Mouse (Mus musculus) ovary, postnatal 14 days (tissue): ENCODE measurements around the gene Dbn1.

Experiments
- DNase-seq: peaks from one replicate; pipeline ENCODE4 v3.0.0; 2022; ENCODE audit warnings: low spot score

Gene Dbn1

GRCm38 (mm10) chr13:55487578-55488498 is at the start of gene Dbn1:
Dbn1 (minus strand) TSS chr13:55488111.
- no peak for DNase-seq

GRCm38 (mm10) chr13:55536194-55537175 is 48.6 kb upstream of the Dbn1 start, which contains the start of gene Ddx41:
Ddx41 (minus strand) TSS chr13:55536658.
- DNase-seq = peak; percentile 100

DNA sequence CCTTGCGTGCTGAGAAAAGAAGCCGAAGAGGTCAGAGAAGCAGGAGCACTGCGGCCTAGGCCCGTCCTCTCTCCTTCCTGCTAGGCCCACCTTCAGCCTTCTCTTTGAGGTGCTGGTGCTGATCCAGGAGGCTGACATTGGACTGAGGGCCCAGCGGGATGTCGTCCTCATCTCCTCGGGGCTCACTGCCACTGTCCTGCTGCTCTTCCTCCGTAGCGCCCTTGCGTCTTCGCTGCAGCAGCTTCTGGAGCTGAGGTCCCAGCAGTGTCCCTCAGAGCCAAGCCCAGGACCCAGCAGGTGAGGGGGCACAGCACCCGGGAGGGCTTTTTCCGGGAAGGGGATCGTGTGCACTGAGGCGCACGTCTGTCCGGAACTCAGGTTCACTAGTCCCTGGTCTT is 47.9 kb upstream of the Dbn1 start:
- no peak for DNase-seq

GRCm38 (mm10) chr13:55535191-55535590 is 47.3 kb upstream of the Dbn1 start:
- no peak for DNase-seq

DNA sequence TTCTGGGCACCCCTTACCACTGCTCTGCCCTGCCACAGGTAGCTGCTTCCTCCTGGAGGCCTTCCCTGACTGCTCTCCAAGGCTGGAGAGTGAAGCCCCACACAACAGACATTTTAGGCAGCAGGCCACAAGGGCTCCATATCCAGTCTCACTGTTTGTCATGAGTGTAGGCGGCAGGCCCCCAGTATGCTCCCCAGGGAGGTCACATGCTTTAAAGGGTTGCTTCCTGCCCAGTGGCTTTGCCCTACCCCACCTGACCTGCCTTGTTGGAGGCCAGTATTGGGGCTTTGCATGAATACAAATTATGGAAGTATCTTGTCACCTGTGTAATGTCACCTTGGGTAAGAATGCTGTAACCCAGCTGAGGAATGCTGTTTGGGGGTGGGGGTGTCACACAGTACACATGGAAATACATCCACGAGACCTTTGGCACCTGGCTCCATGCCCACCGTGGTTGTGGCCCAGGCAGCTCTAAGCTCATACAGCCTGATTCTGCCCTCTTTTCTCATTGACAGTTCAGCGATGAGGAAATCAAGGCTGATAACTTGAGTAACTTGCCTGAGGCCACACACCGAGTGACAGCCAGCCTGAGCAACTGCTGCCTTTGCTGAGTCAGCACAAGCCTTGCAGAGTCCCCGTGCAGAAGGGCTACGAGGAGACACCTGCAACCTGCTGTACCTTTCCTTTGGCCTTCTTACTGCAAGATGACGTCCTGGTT is 41.4 kb upstream of the Dbn1 start, which contains the start of gene Dok3:
TSS of gene Dok3 (minus strand) at position 99 of the 718 bp plus-strand sequence.
- no peak for DNase-seq

GRCm38 (mm10) chr13:55527834-55528772 is 40.2 kb upstream of the Dbn1 start:
- DNase-seq = no peak

GRCm38 (mm10) chr13:55527212-55527611 is 39.3 kb upstream of the Dbn1 start:
- no peak for DNase-seq

DNA sequence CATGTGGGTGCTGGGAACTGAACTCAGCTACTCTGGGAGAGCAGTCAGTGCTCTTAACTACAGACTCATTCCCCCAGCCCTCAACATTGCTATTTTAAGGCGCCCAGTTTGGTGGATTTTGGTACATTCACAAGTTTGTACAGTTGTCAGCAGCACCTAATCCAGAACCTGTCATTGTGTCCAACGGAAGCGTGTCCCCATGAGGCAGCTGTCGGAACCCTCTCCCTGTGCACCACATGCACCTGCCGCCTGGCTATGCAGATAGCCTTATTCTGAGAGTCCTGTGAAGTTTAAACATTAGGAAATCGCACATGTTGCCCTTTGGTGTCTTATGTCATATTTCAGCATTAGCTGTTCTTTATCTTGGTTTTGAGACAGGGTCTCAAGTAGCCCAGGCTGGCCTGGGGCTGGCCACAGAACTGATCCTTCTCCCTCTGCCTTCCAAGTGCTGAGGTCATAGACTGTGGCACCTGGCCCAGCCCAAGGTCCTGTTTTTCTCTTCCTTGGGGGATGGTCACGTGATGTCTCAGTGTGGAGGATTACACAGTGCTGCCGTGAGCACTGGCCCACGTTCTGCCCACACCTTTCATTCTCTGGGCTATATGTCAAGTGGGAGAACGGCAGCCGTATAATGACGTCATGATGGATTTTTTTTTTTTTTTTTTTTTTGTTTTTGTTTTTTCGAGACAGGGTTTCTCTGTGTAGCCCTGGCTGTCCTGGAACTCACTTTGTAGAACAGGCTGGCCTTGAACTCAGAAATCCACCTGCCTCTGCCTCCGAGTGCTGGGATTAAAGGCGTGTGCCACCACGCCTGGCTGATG is 38.0 kb upstream of the Dbn1 start:
- DNase-seq = no peak

GRCm38 (mm10) chr13:55523951-55524600 is 36.2 kb upstream of the Dbn1 start:
- DNase-seq = no peak

- no peak for DNase-seq
Observed at GRCm38 (mm10) chr13:55523278-55523677, 35.4 kb upstream of the Dbn1 start.

- DNase-seq = no peak
Observed at GRCm38 (mm10) chr13:55522730-55523129, 34.8 kb upstream of the Dbn1 start.

- DNase-seq = no peak
Observed at GRCm38 (mm10) chr13:55519606-55520005, 31.7 kb upstream of the Dbn1 start.

GRCm38 (mm10) chr13:55516955-55517354 is 29.0 kb upstream of the Dbn1 start:
- DNase-seq = peak; percentile 82

DNA sequence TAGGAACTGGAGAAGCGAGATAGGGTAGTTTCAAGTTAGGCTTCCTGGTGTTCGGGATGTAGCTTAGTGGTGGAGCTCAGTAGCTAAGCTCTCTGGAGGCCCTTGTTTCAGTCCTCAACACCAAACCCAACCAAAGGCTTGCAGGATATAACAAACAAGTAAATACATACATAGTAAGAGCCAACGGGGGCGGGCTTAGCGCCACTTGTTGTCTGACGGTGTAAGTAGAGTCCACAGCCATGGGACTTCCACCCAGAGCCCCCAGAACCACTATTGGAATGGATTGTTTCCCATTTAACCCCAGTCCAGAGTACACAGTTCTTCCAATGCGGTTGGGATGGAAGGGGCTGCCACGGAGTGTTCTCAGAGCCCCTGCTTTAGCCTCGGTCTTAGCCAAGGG is 25.9 kb upstream of the Dbn1 start:
- no peak for DNase-seq

- DNase-seq = peak; percentile 95
Observed at GRCm38 (mm10) chr13:55513111-55513748, 25.3 kb upstream of the Dbn1 start, which contains the start of gene Pdlim7. Pdlim7 (minus strand) TSS chr13:55513676.

GRCm38 (mm10) chr13:55512379-55513031 is 24.6 kb upstream of the Dbn1 start:
- peak; percentile 49 for DNase-seq

GRCm38 (mm10) chr13:55511492-55511861 is 23.6 kb upstream of the Dbn1 start:
- DNase-seq = no peak
